ENCODE assay signal across 22 mouse cellular contexts in the genomic region with DNA sequence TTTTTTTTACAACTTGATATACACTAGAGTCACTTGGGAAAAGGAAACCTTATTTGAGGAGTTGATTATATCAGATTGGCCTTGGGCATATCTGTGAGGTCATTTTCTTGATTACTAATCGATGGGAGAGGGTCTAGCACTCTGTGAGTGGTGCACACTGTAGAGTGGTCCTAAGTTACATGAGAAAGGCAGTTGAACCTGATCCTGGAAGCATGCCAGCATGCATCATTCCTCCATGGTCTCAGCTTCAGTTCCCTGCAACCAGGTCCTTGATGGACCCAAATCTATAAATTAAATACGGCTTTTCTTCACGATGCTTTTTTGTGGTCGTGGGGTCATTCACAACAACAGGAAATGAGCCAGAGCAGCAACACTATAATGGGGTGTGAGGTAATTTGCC.
DNase-seq lines count a peak whose midpoint lies in the region; ATAC-seq and TF ChIP-seq lines count a peak whose summit lies in the region.
"Had no signal": no experiment of that assay in that cellular context is flagged by ENCODE, and none has a peak within 500 bp of the region (broad histone marks: within the 10 kb centered on the region; RNA-seq: fewer than 3 reads in every experiment).

No protein-coding gene starts in this region.

- no peak overlapping the region for H3K4me2 ChIP-seq in forebrain, embryonic 14.5 days (ENCODE audit: low read length)
- H3K4me2 ChIP-seq in lung, embryonic 14.5 days = no peak overlapping the region
- H3K4me2 ChIP-seq: embryonic facial prominence, embryonic 13.5 days; heart, embryonic 13.5 days; hindbrain, embryonic 12.5 days had no signal

- no peaks in the 10 kb centered on the region for H3K36me3 ChIP-seq in forebrain, embryonic 14.5 days (ENCODE audit: control insufficient read depth, insufficient read depth, low read length)
- no peaks in the 10 kb centered on the region for H3K36me3 ChIP-seq in forebrain, embryonic 10.5 days (replicated peaks)
- H3K36me3 ChIP-seq in lung, embryonic 14.5 days (ENCODE audit: insufficient read depth) = no peaks in the 10 kb centered on the region
- H3K36me3 ChIP-seq: embryonic facial prominence, embryonic 13.5 days; G1E; heart, embryonic 13.5 days; hindbrain, embryonic 12.5 days had no signal

- H3K4me3 ChIP-seq in forebrain, embryonic 14.5 days (ENCODE audit: low read depth, low read length) = no peak overlapping the region
- H3K4me3 ChIP-seq in forebrain, embryonic 10.5 days = no peak overlapping the region
- no peak overlapping the region for H3K4me3 ChIP-seq in lung, embryonic 14.5 days (ENCODE audit: low read depth, low read length)
- H3K4me3 ChIP-seq: embryonic facial prominence, embryonic 13.5 days; heart, embryonic 13.5 days; hindbrain, embryonic 12.5 days had no signal

- TF ChIP-seq CTCF in lung, embryonic 14.5 days (IDR thresholded peaks at IDR 0.05; ENCODE audit: low read depth) = no peak

- WGBS in forebrain, embryonic 14.5 days = 61% methylated on average over 4 of the region's 4 CpGs
- 86% methylated on average over 4 of the region's 4 CpGs for whole genome bisulfite sequencing in forebrain, embryonic 10.5 days
- 67% methylated on average over 4 of the region's 4 CpGs for WGBS in lung, embryonic 14.5 days

- H3K27me3 ChIP-seq in forebrain, embryonic 14.5 days (replicated peaks; ENCODE audit: control insufficient read depth, insufficient read depth, low read length) = no peaks in the 10 kb centered on the region
- H3K27me3 ChIP-seq in forebrain, embryonic 10.5 days (ENCODE audit: poor library complexity, severe bottlenecking) = no peaks in the 10 kb centered on the region
- H3K27me3 ChIP-seq in lung, embryonic 14.5 days (ENCODE audit: insufficient read depth, low read length) = no peaks in the 10 kb centered on the region
- H3K27me3 ChIP-seq: embryonic facial prominence, embryonic 13.5 days; heart, embryonic 13.5 days; hindbrain, embryonic 12.5 days; Patski had no signal

- no peak overlapping the region for H3K9ac ChIP-seq in forebrain, embryonic 14.5 days (ENCODE audit: low read length)
- no peak overlapping the region for H3K9ac ChIP-seq in lung, embryonic 14.5 days
- H3K9ac ChIP-seq: embryonic facial prominence, embryonic 13.5 days; heart, embryonic 13.5 days; hindbrain, embryonic 12.5 days had no signal

- peak; percentile 5 for DNase-seq in forebrain, embryonic 14.5 days (ENCODE audit: low spot score)
- DNase-seq in forebrain, embryonic 10.5 days (ENCODE audit: extremely low spot score, low spot score) = no peak
- DNase-seq in lung, embryonic 14.5 days = peak; percentile 1
- no peak for DNase-seq in lung, postnatal 36 days
- DNase-seq in 3T3-L1 (ENCODE audit: low read depth, low spot score) (peak; percentile 12), NIH3T3 (ENCODE audit: low read depth) (peak; percentile 8)
- no peak for DNase-seq in gastrocnemius, postnatal 4 days (ENCODE audit: low spot score in 2 of 2)
- DNase-seq: adrenal gland, postnatal 14 days; cerebellum, adult 8-10 months; cerebellum, postnatal 25 days; gastrocnemius, postnatal 14 days; heart, postnatal 36 days had no signal

- no peaks in the 10 kb centered on the region for H3K4me1 ChIP-seq in forebrain, embryonic 14.5 days (ENCODE audit: control insufficient read depth, insufficient read depth, low read length)
- H3K4me1 ChIP-seq in forebrain, embryonic 10.5 days = peaks cover 7% of the 10 kb centered on the region; the same call in 1 of the 2 replicates
- no peaks in the 10 kb centered on the region for H3K4me1 ChIP-seq in lung, embryonic 14.5 days (ENCODE audit: insufficient read depth)
- H3K4me1 ChIP-seq: embryonic facial prominence, embryonic 13.5 days; hindbrain, embryonic 12.5 days had no signal

- no peak overlapping the region for H3K27ac ChIP-seq in forebrain, embryonic 14.5 days (ENCODE audit: low read depth, low read length)
- H3K27ac ChIP-seq in forebrain, embryonic 10.5 days = no peak overlapping the region
- H3K27ac ChIP-seq in lung, embryonic 14.5 days (ENCODE audit: low read depth) = no peak overlapping the region
- H3K27ac ChIP-seq: embryonic facial prominence, embryonic 13.5 days; hindbrain, embryonic 12.5 days had no signal

- ATAC-seq in forebrain, embryonic 14.5 days = no peak
- no peak for ATAC-seq in lung, embryonic 14.5 days (ENCODE audit: insufficient read depth)
- ATAC-seq: activated CD4-positive, CD25-positive, alpha-beta regulatory T cell, adult 4 months; CD4-positive, CD25-positive, alpha-beta regulatory T cell, adult 4 months; hindbrain, embryonic 16.5 days; inflammation-experienced regulatory T-cells, adult 6 months; intestine, postnatal 0 days had no signal

- no peaks in the 10 kb centered on the region for H3K9me3 ChIP-seq in forebrain, embryonic 14.5 days (replicated peaks; ENCODE audit: control insufficient read depth, low read length)
- H3K9me3 ChIP-seq in forebrain, embryonic 10.5 days = no peaks in the 10 kb centered on the region
- H3K9me3 ChIP-seq in lung, embryonic 14.5 days (ENCODE audit: low read depth, low read length) = no peaks in the 10 kb centered on the region
- H3K9me3 ChIP-seq: embryonic facial prominence, embryonic 13.5 days; G1E; heart, embryonic 13.5 days; hindbrain, embryonic 12.5 days had no signal

Comparison
In these comparisons a context has a peak if more than half of its experiments do, and no peak if none do; other contexts are left out.
1. DNase-seq: peak in forebrain, embryonic 14.5 days (single experiment), lung, embryonic 14.5 days (single experiment), 3T3-L1 (single experiment) and NIH3T3 (single experiment); none in forebrain, embryonic 10.5 days (single experiment), lung, postnatal 36 days (single experiment) and gastrocnemius, postnatal 4 days (0 of 2).